Mouse (Mus musculus) macrophage (primary cell): ENCODE measurements around the gene 2010111I01Rik. TPM values are rescaled to one million over a fixed set of nuclear protein-coding genes. Genes with fewer than 3 reads are reported as not detected.
"Not testable (repeated sequence)": the region's sequence is repeated elsewhere in the genome, so short reads cannot be mapped to it uniquely, and the experiment has no call there.

Source experiments
- H3K27ac ChIP-seq: fragments of 350-480 bp; formaldehyde crosslinking; 2 replicates; pipeline ENCODE4 v1.9.0; 2021
- H3K36me3 ChIP-seq: fragments of 350-480 bp; formaldehyde crosslinking; 2 replicates; pipeline ENCODE4 v1.9.0; 2021; ENCODE audit errors: inconsistent target
- H3K4me3 ChIP-seq: fragments of 350-480 bp; formaldehyde crosslinking; 2 replicates; pipeline ENCODE4 v1.9.0; 2021; ENCODE audit errors: inconsistent target
- H3K79me2 ChIP-seq: fragments of 350-480 bp; formaldehyde crosslinking; 2 replicates; pipeline ENCODE4 v1.9.0; 2021; ENCODE audit errors: inconsistent target
- WGBS: methylation state at CpG from one replicate; pipeline ENCODE4 v1.1.7; 2026; ENCODE audit warnings: inconsistent platforms; ENCODE audit not compliant: missing documents; 5-methylcytosine and 5-hydroxymethylcytosine counted together
- polyA plus RNA-seq: library from polyadenylated mRNA; stranded (reverse); fragments of 250-400 nt; gene quantifications from 3 replicates; pipeline ENCODE4 v1.2.4, GENCODE M21; 2018; ENCODE audit warnings: inconsistent platforms

The 2010111I01Rik gene
- polyA plus RNA-seq, 1 experiment from 2014 or later: 59.3 TPM

DNA sequence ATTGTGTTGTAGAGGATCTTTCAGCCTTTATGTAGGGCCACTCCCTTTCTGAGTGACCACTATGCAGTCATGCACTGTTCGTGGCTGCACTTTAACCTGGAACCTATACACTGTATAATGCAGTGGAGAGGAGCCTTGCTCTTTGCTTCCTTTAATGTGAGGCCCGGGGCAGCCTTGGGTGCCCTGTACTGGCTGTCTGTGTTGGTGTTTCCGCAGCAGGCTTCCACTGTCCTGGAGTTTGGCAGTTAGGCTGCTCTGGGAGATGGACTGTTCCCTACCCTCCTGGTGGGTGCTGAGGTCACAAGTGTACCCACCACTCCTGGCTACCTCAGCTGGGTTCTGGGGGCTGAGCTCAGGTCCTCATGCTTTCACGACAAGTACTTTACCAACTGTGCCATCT lies 14.1 kb downstream of the 2010111I01Rik start:
- Histone ChIP-seq H3K4me3 (no peak overlapping the region), H3K27ac (no peak overlapping the region), H3K36me3 (no peaks in the 10 kb centered on the region), H3K79me2 (peaks cover 2% of the 10 kb centered on the region; the same call in 1 of the 2 replicates)
- WGBS: 75% methylated on average over 4 of the region's 4 CpGs

DNA sequence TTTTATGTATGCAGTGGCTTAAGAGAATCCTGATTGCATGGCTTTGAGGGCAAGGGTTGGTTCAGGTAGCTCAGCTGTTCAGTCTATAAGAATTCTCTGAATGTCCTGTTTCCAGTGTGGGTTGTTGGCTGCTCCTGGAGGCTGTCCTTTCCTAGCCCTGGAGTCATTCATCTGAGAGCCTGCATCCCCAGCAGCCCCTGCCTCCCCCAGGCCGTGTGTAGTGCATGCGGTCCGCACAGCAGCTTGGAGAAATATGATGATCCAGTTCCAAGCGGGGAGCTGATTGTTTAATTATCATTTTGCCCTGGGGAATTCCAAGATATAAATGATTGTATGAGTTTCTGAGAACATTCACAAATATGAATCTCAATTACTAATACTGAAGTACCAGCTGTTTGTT lies 14.5 kb downstream of the 2010111I01Rik start:
- no peak overlapping the region for H3K4me3 ChIP-seq
- WGBS: 94% methylated on average over 4 of the region's 4 CpGs
- H3K79me2 ChIP-seq: no peaks in the 10 kb centered on the region; the same call in 1 of the 2 replicates
- no peak overlapping the region for H3K27ac ChIP-seq
- no peaks in the 10 kb centered on the region for H3K36me3 ChIP-seq

DNA sequence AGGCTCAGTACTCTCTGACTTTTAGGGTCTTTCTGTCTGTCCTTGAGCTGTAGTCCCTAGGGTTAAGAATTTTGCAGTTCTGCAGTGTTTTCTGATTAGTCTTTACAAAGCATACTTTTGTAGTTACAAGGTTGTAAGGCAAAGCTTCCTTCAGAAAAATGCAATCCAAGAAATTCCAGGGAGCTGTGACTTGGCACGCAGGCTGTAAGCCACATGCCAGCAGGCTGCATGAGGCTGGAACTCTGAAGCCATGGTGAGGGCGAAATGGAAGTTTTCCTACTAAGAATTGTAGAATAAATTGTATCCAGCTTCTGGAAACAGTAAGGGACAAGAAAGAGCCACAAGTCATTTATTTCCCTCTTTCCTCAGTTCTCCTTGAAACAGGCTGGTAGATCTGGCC lies 15.4 kb downstream of the 2010111I01Rik start:
- Histone ChIP-seq H3K79me2 (no peaks in the 10 kb centered on the region; the same call in 1 of the 2 replicates), H3K36me3 (no peaks in the 10 kb centered on the region), H3K4me3 (no peak overlapping the region), H3K27ac (no peak overlapping the region)
- WGBS: 96% methylated on average over 2 of the region's 2 CpGs

DNA sequence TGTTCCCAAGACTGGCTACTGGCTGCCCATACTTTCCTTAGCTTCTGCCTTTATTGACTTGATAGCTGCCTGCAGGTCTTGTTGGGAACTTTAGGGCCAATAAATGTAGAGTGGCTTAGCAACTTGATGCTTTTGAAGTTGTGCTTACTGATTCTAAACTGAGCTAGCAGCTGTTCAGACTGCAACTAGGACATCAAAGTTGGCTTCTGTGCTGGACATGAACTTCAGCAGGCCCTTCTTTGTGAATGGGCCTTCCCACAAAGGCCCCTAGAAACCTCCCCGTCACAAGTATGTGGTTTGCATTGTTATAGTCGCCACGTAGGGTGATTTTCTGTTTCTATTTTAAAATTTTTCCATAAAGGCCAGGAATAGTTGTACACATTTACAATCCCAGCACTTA lies 19.8 kb downstream of the 2010111I01Rik start:
- Histone ChIP-seq H3K79me2 (no peaks in the 10 kb centered on the region; the same call in 1 of the 2 replicates), H3K4me3 (no peak overlapping the region), H3K36me3 (no peaks in the 10 kb centered on the region), H3K27ac (no peak overlapping the region)
- WGBS: 90% methylated on average over 3 of the region's 3 CpGs

DNA sequence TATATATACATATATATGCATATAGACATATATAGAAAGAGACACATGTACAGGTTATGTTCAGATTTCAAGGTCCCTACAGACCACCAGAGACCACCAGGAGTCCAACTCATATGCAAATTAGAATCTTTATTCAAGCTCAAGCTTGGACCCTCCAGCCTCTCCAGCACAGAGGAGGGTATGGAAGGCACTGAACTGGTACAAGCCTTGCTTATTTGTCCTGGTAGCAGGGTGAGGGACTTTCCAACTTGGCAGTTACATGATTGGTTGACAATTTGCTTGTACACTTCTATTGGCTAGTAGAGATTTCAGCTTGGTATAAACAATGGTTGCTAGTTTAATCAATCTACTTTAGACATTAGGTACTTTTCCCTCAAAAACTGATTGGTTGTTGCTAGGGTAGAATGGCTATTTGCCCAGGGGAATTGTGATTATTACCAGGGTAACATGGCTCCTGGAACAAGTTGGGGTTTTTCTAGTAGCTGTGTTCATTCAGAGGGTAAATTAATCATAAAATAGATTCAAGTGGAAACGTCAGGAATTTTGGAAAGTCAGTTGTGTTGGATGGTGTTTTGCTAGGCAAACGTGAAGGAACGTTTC lies 25.3 kb downstream of the 2010111I01Rik start:
- Histone ChIP-seq H3K79me2 (no peaks in the 10 kb centered on the region), H3K4me3 (no peak overlapping the region), H3K27ac (no peak overlapping the region), H3K36me3 (no peaks in the 10 kb centered on the region)
- WGBS: 86% methylated on average over 3 of the region's 3 CpGs

DNA sequence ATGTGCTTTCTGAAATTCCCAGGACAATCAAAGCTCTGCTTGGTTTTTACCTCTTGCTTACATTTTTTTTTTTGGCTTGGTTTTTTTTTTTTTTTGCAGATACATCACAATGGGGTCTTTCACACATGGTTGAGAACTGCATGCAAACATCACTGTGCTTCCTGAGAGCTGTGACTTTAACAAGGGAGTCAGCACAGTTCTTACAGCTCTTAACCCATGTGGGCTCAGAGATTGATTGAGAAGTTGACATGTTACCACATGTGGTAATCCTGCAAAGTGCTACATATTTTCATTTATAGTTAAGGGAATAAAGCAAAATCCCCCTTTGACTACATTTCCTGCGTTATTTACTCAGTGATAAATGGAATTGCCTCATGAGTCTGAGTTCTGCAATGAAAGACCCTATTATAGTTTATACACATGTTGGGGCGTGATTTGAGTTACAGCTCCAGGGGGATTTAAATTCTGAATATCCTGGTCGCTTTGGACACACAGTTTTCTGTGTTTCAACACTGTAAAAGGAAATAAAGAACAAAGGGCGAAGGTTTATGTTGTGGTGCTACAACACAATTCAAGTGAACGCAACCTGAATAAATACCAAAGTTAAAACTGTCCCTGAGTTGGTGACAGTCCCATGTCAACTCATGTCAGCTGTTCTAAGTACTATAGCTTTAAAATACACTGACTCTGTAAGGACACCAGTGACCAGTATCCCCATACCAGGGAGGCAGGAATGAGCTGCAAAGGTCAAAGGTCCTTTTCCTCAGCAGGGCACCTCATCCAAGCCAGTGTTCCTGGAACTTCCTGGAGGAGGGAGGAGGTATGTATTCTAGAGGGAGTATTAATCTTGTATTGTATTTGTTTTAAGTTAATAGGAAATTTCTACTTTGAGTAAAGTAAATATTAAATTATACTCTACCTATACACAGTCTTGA lies 29.1 kb downstream of the 2010111I01Rik start:
- Histone ChIP-seq H3K79me2 (no peaks in the 10 kb centered on the region), H3K36me3 (no peaks in the 10 kb centered on the region), H3K27ac (no peak overlapping the region), H3K4me3 (no peak overlapping the region)
- WGBS: 95% methylated on average over 5 of the region's 5 CpGs

DNA sequence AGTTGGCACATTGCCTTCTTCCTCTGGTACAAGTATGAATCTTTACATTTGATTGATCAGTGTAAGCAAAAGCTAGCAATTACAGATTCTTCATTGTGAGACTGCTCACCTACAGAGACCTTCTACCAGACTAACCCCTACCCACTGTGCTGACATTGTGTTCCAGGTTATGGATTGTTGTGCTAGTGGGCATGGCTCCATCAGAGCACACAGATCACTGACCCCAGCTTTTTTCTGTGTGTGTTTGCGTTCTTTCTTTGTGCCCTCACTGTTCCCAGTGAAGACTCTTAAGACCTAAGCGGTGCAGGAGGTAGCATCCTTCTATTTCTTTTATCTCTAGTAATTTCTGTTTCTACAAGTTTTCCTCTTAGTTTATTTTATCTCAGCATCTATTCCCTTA lies 32.1 kb downstream of the 2010111I01Rik start:
- Histone ChIP-seq H3K27ac (no peak overlapping the region), H3K36me3 (no peaks in the 10 kb centered on the region), H3K4me3 (no peak overlapping the region), H3K79me2 (no peaks in the 10 kb centered on the region)
- 95% methylated on average over 2 of the region's 2 CpGs for WGBS

DNA sequence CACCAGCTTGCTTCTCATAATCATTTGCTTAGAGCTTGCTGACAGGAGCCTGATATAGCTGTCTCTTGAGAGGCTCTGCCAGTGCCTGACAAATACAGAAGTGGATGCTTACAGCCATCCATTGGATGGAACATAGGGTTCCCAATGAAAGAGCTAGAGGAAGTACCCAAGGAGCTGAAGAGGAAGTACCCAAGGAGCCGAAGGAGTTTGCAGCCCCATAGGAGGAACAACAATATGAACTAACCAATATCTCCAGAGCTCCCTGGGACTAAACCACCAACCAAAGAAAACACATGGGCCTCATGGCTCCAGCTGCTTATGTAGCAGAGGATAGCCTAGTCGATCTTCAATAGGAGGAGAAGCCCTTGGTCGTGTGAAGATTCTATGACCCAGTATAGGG lies 42.8 kb downstream of the 2010111I01Rik start:
- not testable (repeated sequence) for H3K36me3 ChIP-seq, H3K27ac ChIP-seq, H3K4me3 ChIP-seq, H3K79me2 ChIP-seq
- WGBS: 43% methylated on average over 3 of the region's 3 CpGs

DNA sequence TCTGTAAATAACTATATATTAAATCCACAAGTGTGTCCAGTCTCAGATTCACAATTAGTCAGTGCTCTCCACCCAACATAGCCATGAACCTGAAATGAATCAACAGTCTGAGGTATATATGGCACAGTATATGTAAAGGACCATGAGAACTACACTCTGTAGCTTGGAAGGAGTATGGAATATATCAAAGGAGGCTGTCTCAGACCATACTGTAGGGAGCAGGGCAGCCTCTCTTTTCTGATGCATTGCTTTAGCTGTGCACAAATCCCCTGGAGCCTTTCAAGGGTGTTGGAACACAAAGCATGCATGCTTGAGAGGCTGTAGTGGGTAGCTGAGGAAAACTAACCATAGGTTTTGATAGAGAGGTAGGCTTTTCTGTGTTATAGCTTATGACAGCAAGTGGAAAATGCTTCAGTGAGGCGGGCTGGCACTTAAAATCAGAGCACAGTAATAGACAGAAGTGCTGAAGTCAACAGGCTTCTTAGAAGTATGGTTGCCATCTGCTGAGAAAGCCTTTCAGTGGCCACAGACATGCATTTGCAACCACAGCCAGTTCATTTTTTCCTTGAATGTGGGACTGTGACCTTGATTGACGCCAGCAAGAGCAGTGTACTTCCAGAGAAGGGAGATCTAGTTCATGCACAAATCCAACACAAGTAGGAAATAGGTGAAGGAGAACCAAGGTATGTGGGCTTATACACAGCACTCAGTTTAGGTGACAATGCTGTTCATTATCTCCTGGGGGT lies 45.8 kb downstream of the 2010111I01Rik start:
- H3K4me3 ChIP-seq: no peak overlapping the region
- H3K27ac ChIP-seq: no peak overlapping the region
- no peaks in the 10 kb centered on the region for H3K79me2 ChIP-seq
- 90% methylated on average over 2 of the region's 2 CpGs for WGBS
- no peaks in the 10 kb centered on the region for H3K36me3 ChIP-seq

DNA sequence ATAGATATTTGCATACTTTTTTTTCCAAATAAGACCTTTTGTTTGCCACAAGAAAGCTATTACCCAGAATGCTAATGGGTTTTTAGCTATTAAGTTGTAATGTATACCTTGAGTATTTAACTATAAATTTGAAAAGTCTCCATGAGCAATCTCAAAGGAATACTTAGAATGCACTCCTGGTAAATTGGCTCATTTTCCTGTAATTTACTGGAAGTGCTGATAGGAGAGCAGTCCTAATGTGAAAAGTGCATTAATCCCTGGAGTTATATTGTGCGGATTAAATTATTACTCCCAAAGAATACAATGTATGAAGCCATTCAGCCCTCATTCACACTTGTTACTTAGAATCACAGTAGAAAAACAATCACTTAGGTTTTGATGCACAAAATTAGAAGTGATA lies 49.7 kb downstream of the 2010111I01Rik start:
- Histone ChIP-seq H3K27ac (no peak overlapping the region), H3K4me3 (no peak overlapping the region), H3K36me3 (no peaks in the 10 kb centered on the region), H3K79me2 (no peaks in the 10 kb centered on the region)
- 100% methylated on average over 1 of the region's 1 CpGs for WGBS

DNA sequence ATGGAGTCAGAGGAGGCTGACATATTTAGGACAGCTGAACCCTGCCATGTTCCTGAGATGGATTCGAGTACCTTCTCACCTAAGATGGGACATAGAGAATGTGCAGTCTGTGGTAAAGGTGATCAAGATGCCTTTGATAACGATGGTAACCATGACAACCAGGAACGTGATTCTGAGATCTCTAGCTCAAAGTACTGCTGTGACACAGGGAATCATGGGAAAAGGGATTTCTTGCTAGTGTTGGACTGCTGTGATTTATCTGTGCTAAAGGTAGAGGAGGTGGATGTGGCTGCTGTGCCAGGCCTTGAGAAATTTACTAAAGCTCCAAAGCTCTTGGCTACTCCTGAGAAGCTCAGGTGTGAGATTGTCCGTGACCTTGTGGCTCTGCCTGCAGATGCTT lies 50.7 kb downstream of the 2010111I01Rik start:
- H3K27ac ChIP-seq: no peak overlapping the region
- H3K79me2 ChIP-seq: no peaks in the 10 kb centered on the region
- no peak overlapping the region for H3K4me3 ChIP-seq
- no peaks in the 10 kb centered on the region for H3K36me3 ChIP-seq
- 97% methylated on average over 4 of the region's 4 CpGs for WGBS

DNA sequence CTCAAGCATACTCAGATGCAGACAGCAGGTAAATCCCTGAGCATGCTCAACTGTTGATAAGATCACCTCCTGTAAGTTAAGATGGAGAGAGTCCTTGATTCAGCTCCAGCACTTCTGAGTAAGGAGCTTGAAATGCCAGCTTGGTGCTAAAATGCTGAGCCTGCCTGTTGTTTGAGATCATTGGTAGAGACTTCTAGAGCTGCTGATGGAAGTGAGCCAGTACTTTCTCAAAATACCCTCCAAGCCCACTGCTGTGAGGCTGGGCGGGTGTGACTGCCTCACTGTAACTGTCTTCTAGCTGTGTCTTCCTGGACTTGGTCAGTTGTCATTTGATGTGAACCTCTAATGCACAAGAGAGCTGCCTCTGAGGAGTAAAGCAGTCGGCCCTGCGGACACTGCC lies 51.4 kb downstream of the 2010111I01Rik start:
- Histone ChIP-seq H3K36me3 (no peaks in the 10 kb centered on the region), H3K79me2 (no peaks in the 10 kb centered on the region), H3K27ac (no peak overlapping the region), H3K4me3 (no peak overlapping the region)
- 97% methylated on average over 3 of the region's 3 CpGs for WGBS

DNA sequence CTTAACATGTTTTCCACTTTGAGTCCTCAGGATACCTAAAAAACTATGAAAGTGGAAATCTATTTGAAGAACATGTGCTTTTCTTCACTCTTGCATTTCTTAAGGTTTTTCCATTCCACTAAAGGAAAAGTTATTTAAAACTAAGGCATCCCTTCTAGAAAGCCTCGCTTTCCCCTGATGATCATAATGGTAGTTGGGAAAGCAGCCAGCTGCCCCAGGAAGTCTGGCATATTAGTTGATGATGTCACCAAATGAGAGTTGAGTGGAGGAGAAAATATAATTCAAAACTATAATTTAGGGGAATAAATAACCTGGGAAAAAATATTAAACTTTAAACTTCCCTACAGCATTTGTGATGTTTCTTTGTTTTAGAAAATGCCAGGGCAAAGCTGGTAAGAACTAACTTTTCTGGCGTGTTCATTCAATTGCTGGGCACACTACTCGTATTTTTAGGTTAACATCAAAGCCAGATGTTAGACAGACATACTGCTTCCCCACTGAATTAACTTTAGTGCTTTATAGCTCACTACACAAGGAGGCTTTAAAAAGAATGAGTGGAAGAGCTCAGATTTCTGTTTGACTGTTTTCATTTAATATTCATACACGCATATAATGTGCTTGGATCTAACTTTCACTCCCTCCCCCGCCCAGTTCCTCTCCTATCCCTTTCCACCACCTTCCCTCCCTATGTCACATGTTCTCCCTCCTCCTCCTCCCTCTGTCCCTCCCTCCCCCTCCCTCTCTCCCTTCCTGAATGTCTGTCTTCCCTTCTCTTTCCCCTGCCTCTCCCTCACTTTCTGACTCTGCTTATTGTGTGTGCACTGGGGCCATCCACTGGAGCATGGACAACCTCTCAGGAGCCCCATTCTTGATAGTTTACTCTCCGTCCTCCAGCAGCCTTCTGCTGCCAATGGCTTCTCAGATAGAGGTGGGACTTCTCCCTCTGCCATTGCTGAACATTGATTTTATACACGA lies 58.8 kb downstream of the 2010111I01Rik start:
- no peak overlapping the region for H3K27ac ChIP-seq
- no peak overlapping the region for H3K4me3 ChIP-seq
- no peaks in the 10 kb centered on the region for H3K79me2 ChIP-seq
- H3K36me3 ChIP-seq: no peaks in the 10 kb centered on the region
- WGBS: 83% methylated on average over 7 of the region's 7 CpGs

DNA sequence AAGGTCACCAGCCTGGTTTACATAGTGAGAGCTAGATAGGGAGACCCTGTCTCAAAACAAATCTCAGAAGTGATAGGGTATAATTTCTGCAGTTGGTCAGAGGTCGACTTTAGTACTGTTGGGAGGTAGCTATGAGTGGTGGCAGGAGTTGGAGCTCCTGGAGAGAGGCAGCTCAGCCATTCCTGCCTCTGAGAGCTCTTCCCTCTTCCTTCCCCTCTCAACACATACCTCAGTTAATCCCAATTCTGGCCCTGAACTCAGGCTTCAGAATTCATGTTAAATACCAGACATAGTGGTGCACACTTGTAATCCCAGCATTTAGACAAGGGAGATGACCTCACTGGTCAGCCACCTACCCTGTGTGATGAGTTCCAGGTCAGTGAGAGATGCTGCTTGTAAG lies 65.3 kb downstream of the 2010111I01Rik start:
- Histone ChIP-seq H3K36me3 (no peaks in the 10 kb centered on the region), H3K4me3 (no peak overlapping the region), H3K27ac (no peak overlapping the region), H3K79me2 (no peaks in the 10 kb centered on the region)
- WGBS: 100% methylated on average over 1 of the region's 1 CpGs
